Mouse (Mus musculus) cerebellum, postnatal 10 days (tissue): Measurements from ENCODE around the gene Skint6.
"Not testable (repeated sequence)": the region's sequence is repeated elsewhere in the genome, so short reads cannot be mapped to it uniquely, and the experiment has no call there.

Experiments used
- DNase-seq, 2 experiments: peaks; one replicate each; pipeline ENCODE4 v3.0.0; 2021; ENCODE audit warnings: mixed read lengths in 2 of 2

The Skint6 gene

GRCm38 (mm10) chr4:113286873-113287272 is at the start of gene Skint6:
Skint6 (minus strand) TSS chr4:113286973.
- DNase-seq = no peak

GRCm38 (mm10) chr4:113320911-113321310 is 34.1 kb upstream of the Skint6 start:
- no peak for DNase-seq

GRCm38 (mm10) chr4:113301773-113302473 is 15.2 kb upstream of the Skint6 start:
- DNase-seq = no peak

- DNase-seq = no peak
These were observed 23.3 kb downstream of the Skint6 start for GRCm38 (mm10) chr4:113263363-113264060.

- no peak for DNase-seq
These were observed 41.0 kb downstream of the Skint6 start for GRCm38 (mm10) chr4:113245808-113246207.

GRCm38 (mm10) chr4:113067621-113068020 is 219.2 kb downstream of the Skint6 start:
- DNase-seq = no peak

GRCm38 (mm10) chr4:112979160-112979559 is 307.6 kb downstream of the Skint6 start:
- DNase-seq = not testable (repeated sequence)

- DNase-seq = no peak
These were observed 496.1 kb downstream of the Skint6 start for GRCm38 (mm10) chr4:112790646-112791045.

- no peak for DNase-seq
These were observed 512.0 kb downstream of the Skint6 start, which contains the start of gene Skint10 for GRCm38 (mm10) chr4:112774766-112775165. Skint10 (minus strand) TSS chr4:112774866.
